Mouse (Mus musculus): ENCODE results near the gene Smpx. TPM values are rescaled to one million over a fixed set of nuclear protein-coding genes. Genes with fewer than 3 reads are reported as not detected.

Smpx gene
- polyA plus RNA-seq, 2 experiments, result 29.7 to 44.8 TPM

DNA sequence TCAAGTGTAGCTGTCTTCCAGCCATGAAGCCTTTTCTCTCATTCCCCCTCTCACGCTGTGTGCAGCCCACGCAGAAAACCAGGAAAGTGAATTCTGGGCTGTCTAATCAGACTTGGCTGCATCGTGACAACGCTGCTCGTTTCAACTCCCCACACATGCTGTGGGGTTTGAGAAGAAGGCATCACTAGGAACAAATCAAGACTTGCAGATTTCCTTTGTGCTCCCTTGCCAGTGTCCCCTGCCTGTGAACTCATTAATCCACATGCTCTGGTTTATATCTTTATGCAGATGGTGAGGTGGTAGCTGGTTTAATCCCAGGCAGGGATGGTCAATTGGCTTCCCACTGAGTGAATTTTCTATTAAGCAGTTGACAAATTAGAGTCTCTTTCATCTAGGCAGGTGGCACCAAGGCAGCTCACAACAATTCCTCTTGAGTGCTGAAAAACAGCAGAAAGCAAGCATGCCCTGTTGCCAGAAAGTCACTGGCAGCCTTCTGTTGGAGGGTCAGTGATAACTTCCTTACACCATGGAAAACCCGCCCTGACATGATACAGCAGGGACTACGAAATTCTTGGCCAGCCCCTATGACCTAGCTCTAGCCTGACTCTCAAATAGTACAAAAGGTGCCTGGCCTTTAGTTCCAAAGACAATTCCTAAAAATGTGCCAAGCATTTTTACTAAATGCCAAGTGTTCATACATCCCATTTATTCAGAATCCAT is 32.1 kb downstream of the Smpx start:
- no peaks in the 10 kb centered on the region for H3K27me3 ChIP-seq (ENCODE audit: control insufficient read depth, insufficient read depth, low read length)
- no peaks in the 10 kb centered on the region for H3K9me3 ChIP-seq (ENCODE audit: control insufficient read depth, low read length)
- DNase-seq (ENCODE audit: low spot score), result no peak
- no peak overlapping the region for H3K27ac ChIP-seq (replicated peaks; ENCODE audit: low read depth, low read length)
- ATAC-seq (ENCODE audit: low FRiP score, low read depth), result no peak
- TF ChIP-seq POLR2A (IDR thresholded peaks at IDR 0.05; ENCODE audit: borderline replicate concordance, extremely low read depth, insufficient read depth, insufficient read length), result no peak
- H3K4me2 ChIP-seq (replicated peaks; ENCODE audit: low read depth, low read length, severe bottlenecking), result no peak overlapping the region
- H3K36me3 ChIP-seq (ENCODE audit: control insufficient read depth, insufficient read depth, low read length), result no peaks in the 10 kb centered on the region
- no peak overlapping the region for H3K4me3 ChIP-seq (replicated peaks; ENCODE audit: low read length)
- no peaks in the 10 kb centered on the region for H3K4me1 ChIP-seq (ENCODE audit: control insufficient read depth, insufficient read depth, low read length)
- WGBS, result 26% methylated on average over 7 of the region's 7 CpGs
- H3K9ac ChIP-seq (ENCODE audit: low read depth, low read length, severe bottlenecking), result no peak overlapping the region

DNA sequence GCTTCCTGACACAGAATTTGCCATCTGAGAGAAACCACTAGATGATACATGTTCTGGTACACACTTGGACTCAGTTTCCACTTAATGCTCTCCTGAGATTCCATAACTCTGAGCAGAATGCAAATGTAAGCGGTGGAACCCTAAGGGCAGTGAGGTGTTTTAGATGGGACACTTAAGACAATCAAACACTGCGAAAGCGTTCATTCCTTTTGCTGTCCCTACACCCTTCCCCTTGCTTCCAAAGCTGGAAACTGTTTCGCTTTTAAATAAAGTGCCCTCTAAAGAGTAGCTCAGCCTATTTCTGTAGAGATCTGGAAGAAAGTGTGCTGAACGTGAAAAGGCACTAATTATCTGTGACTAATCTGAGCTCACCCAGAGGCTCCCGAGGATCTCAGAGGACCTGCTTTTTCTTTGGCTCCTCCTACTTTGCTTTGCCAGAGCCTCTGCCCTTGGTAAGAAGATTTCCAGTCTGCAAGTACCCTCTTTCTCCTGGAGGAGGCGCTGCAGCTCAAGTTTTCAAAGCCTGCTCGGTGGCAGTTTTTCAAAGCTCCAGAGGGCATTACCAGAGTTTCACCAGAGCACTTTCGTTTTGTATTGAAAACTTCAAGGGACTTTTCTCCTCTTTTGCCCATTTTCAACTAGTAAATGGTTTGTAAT is 33.1 kb downstream of the Smpx start:
- ATAC-seq (ENCODE audit: low FRiP score, low read depth) (no peak), DNase-seq (ENCODE audit: low spot score) (peak; percentile 56)
- Histone ChIP-seq H3K9me3 (ENCODE audit: control insufficient read depth, low read length) (no peaks in the 10 kb centered on the region), H3K36me3 (ENCODE audit: control insufficient read depth, insufficient read depth, low read length) (no peaks in the 10 kb centered on the region), H3K27me3 (ENCODE audit: control insufficient read depth, insufficient read depth, low read length) (no peaks in the 10 kb centered on the region), H3K27ac (replicated peaks; ENCODE audit: low read depth, low read length) (no peak overlapping the region), H3K4me2 (replicated peaks; ENCODE audit: low read depth, low read length, severe bottlenecking) (peak overlapping the region; percentile 26; the same call in 1 of the 2 replicates), H3K4me3 (replicated peaks; ENCODE audit: low read length) (no peak overlapping the region), H3K9ac (ENCODE audit: low read depth, low read length, severe bottlenecking) (peak overlapping the region; percentile 21; the same call in 1 of the 2 replicates), H3K4me1 (ENCODE audit: control insufficient read depth, insufficient read depth, low read length) (no peaks in the 10 kb centered on the region)
- WGBS, result 36% methylated on average over 9 of the region's 9 CpGs
- no peak for TF ChIP-seq POLR2A (IDR thresholded peaks at IDR 0.05; ENCODE audit: borderline replicate concordance, extremely low read depth, insufficient read depth, insufficient read length)

DNA sequence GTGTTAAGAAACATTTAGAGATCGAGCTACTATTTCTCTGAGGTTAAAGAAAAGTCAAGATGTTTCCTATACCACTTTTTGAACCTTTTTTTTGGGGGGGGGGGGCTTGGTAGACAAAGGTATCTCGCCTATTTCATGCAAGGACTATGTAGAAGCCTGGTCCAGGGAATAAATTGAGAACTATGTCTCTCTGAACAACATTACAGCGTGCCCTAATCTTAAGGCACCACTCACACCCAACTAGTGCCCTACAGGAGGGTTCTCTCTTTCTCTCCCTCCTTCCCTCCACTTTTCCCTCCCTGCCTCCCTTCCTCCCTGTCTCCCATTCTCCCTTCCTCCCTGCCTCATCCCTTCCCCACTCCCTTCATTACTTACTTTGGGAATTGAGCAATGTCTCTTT is 33.6 kb downstream of the Smpx start:
- H3K9me3 ChIP-seq (ENCODE audit: control insufficient read depth, low read length), result no peaks in the 10 kb centered on the region
- 60% methylated on average over 3 of the region's 3 CpGs for WGBS
- no peak overlapping the region for H3K4me2 ChIP-seq (replicated peaks; ENCODE audit: low read depth, low read length, severe bottlenecking)
- no peak for ATAC-seq (ENCODE audit: low FRiP score, low read depth)
- no peak overlapping the region for H3K27ac ChIP-seq (replicated peaks; ENCODE audit: low read depth, low read length)
- H3K27me3 ChIP-seq (ENCODE audit: control insufficient read depth, insufficient read depth, low read length), result no peaks in the 10 kb centered on the region
- TF ChIP-seq POLR2A (IDR thresholded peaks at IDR 0.05; ENCODE audit: borderline replicate concordance, extremely low read depth, insufficient read depth, insufficient read length), result no peak
- H3K9ac ChIP-seq (ENCODE audit: low read depth, low read length, severe bottlenecking), result peak overlapping the region; percentile 21; the same call in 1 of the 2 replicates
- no peaks in the 10 kb centered on the region for H3K4me1 ChIP-seq (ENCODE audit: control insufficient read depth, insufficient read depth, low read length)
- no peak for DNase-seq (ENCODE audit: low spot score)
- H3K36me3 ChIP-seq (ENCODE audit: control insufficient read depth, insufficient read depth, low read length), result no peaks in the 10 kb centered on the region
- no peak overlapping the region for H3K4me3 ChIP-seq (replicated peaks; ENCODE audit: low read length)

DNA sequence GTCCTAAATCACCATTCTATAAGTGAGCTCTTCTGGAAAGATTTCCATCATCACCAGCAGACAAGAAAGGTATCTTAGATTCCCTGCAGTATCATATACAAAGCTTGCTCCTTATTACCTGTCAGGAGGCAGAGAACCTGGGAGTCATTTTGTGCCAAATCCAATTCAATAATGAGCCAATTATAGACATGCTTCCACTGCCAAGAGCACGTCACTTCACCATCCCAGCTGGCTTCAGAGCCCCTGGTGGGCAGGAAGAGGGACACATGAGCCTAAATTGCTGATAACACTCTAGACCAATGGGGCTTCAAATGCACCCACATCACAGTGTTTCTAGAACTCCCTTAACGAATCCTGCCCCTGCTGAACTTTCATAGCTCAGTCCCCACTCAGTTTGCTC is 35.1 kb downstream of the Smpx start:
- Histone ChIP-seq H3K36me3 (ENCODE audit: control insufficient read depth, insufficient read depth, low read length) (no peaks in the 10 kb centered on the region), H3K4me2 (replicated peaks; ENCODE audit: low read depth, low read length, severe bottlenecking) (no peak overlapping the region), H3K9me3 (ENCODE audit: control insufficient read depth, low read length) (no peaks in the 10 kb centered on the region), H3K27ac (replicated peaks; ENCODE audit: low read depth, low read length) (no peak overlapping the region), H3K27me3 (ENCODE audit: control insufficient read depth, insufficient read depth, low read length) (no peaks in the 10 kb centered on the region), H3K4me1 (ENCODE audit: control insufficient read depth, insufficient read depth, low read length) (no peaks in the 10 kb centered on the region), H3K9ac (ENCODE audit: low read depth, low read length, severe bottlenecking) (no peak overlapping the region), H3K4me3 (replicated peaks; ENCODE audit: low read length) (no peak overlapping the region)
- no peak for TF ChIP-seq POLR2A (IDR thresholded peaks at IDR 0.05; ENCODE audit: borderline replicate concordance, extremely low read depth, insufficient read depth, insufficient read length)
- DNase-seq (ENCODE audit: low spot score) (no peak), ATAC-seq (ENCODE audit: low FRiP score, low read depth) (no peak)
- WGBS, result 41% methylated on average over 2 of the region's 2 CpGs

DNA sequence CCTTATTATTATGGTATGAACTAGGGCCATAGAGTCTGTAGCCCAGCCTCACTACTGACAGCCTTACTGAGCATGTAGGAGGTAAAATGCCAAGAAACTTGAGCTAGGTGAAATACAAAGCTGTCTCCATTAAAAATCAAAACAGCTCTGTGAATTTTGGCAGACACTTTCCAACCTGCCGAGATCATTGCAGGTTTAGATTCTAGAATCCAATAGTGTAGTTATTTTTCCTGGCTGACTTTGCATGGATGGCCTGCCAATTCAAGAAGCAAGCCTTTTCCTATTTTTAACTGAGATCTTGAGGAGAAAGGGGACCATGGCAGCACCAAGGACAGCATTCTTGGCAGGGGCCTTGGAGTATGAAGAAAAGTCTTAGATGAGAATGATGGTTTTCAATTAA is 35.6 kb downstream of the Smpx start:
- H3K4me2 ChIP-seq (replicated peaks; ENCODE audit: low read depth, low read length, severe bottlenecking), result no peak overlapping the region
- TF ChIP-seq POLR2A (IDR thresholded peaks at IDR 0.05; ENCODE audit: borderline replicate concordance, extremely low read depth, insufficient read depth, insufficient read length), result no peak
- no peaks in the 10 kb centered on the region for H3K4me1 ChIP-seq (ENCODE audit: control insufficient read depth, insufficient read depth, low read length)
- DNase-seq (ENCODE audit: low spot score) (no peak), ATAC-seq (ENCODE audit: low FRiP score, low read depth) (no peak)
- WGBS, result 48% methylated on average over 1 of the region's 1 CpGs
- H3K9ac ChIP-seq (ENCODE audit: low read depth, low read length, severe bottlenecking), result no peak overlapping the region
- no peaks in the 10 kb centered on the region for H3K9me3 ChIP-seq (ENCODE audit: control insufficient read depth, low read length)
- no peaks in the 10 kb centered on the region for H3K27me3 ChIP-seq (ENCODE audit: control insufficient read depth, insufficient read depth, low read length)
- H3K27ac ChIP-seq (replicated peaks; ENCODE audit: low read depth, low read length), result no peak overlapping the region
- no peak overlapping the region for H3K4me3 ChIP-seq (replicated peaks; ENCODE audit: low read length)
- H3K36me3 ChIP-seq (ENCODE audit: control insufficient read depth, insufficient read depth, low read length), result no peaks in the 10 kb centered on the region

All from limb, embryonic 14.5 days (tissue).